Mouse (Mus musculus) bone marrow macrophage, adult 2 months (primary cell): ENCODE data around the gene Pla2g2e.

Experiments used
- CTCF ChIP-seq: IDR thresholded peaks from 2 replicates; pipeline ENCODE4 v1.5.1; 2012; ENCODE audit warnings: low read depth, mild to moderate bottlenecking, low read length, moderate library complexity
- POLR2A ChIP-seq: IDR thresholded peaks from 2 replicates; pipeline ENCODE4 v1.6.1; 2012; ENCODE audit warnings: mild to moderate bottlenecking, low read depth, low read length, borderline replicate concordance

GRCm38 (mm10) chr4:138840726-138841125 lies 37.0 kb upstream of the Pla2g2e start:
- no peak for TF ChIP-seq CTCF
- no peak for TF ChIP-seq POLR2A
